Mouse (Mus musculus): ENCODE data around the gene Bsn.

DNA sequence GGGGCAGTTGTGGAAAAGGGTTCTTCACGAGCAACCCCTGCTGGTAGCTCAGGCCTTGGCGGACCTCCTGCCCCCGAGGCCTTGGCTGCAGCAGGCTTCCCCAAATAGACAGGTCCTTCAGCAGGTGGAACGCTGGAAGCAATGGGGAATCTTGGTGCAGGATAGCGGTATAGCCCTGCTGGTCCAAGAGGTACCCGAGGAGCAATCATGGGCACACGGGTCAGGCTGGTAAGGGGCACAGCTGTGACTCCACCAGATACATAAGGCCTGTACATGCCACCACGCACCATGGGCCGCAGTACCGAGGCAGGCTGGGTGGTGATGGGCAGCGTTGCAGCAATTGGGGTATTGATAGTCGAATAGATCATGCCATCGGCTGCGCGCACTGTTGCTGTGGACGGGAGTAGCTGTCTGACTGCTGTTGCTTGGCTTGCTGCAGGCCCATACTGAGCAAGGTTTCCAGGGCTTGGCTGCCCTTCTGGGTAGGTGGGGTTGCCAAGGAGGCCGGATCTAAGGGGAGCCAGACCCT is 78.5 kb downstream of the Bsn start:
- no peak for TF ChIP-seq CTCF (IDR thresholded peaks at IDR 0.05; ENCODE audit: extremely low read depth, insufficient read depth, low read length)
- TF ChIP-seq POLR2A (IDR thresholded peaks at IDR 0.05; ENCODE audit: extremely low read depth, insufficient read depth, low read length), result no peak

Data from cortical plate, adult 2 months (tissue).